Mouse (Mus musculus) liver (tissue): ENCODE results near the gene Arhgef12.

Experiments used
- DNase-seq: peaks from one replicate; pipeline ENCODE4 v3.0.0-alpha.2; 2020; ENCODE audit warnings: mixed read lengths

Gene Arhgef12

DNA sequence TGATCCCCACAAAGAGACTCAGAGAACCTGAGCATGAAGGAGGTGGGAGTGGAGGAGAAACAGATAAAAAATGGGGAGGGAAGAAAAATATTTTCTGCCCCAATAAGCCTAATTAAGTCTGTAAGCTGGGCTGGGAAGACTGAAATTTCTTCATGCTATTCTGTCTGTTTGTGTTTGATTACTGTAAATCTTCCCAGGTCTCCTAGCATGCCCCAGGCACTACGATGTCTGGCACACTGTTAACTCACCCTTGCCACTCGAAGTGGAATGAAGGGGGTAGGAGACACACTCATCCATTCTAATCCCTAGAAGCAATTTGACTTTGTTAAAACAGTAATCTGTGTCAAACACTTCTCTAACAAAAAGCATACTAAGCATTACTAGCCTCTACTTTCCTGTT, 35.3 kb downstream of the Arhgef12 start:
- no peak for DNase-seq

DNA sequence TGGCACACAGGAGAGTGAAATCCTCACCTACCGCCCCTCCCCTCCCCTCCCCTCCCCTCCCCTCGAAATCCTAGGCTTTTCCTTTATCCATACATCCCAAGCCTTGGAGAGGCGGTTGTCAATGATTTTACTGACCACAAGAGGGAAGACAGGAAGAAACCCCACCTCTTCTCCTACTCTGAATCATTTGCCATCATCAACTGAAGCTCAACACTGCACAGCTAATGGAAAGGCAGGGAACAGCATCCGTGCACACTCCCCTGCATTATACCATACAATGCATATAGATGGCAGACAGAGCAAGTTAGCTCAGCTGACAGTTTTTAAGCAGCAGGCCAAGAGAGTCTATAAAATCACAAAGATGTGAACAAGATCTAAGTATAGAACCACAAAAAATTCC, 35.9 kb downstream of the Arhgef12 start:
- DNase-seq = no peak

DNA sequence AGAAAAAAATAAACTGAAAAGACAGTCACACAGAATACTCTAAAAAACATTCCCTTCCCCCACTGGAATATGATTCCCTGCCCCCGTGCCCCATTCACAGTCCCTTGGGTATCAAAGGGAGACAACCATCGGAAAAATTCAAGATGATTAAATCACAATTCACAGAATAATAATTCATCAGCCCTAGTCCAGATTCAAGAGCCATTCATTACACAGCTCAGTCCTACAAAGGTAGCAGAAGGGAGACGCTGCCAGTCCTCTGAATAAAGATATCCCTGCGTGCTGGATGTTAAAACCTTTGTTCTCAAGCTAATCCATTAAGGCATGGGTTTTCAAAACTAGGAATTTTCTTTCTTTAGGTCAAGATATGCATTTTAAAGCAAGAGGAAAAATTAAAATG, 36.5 kb downstream of the Arhgef12 start:
- DNase-seq = no peak

- no peak for DNase-seq
Measured at GRCm38 (mm10) chr9:43070153-43070552, 36.9 kb downstream of the Arhgef12 start.

- DNase-seq = no peak
Measured at GRCm38 (mm10) chr9:43067896-43068295, 39.1 kb downstream of the Arhgef12 start.

DNA sequence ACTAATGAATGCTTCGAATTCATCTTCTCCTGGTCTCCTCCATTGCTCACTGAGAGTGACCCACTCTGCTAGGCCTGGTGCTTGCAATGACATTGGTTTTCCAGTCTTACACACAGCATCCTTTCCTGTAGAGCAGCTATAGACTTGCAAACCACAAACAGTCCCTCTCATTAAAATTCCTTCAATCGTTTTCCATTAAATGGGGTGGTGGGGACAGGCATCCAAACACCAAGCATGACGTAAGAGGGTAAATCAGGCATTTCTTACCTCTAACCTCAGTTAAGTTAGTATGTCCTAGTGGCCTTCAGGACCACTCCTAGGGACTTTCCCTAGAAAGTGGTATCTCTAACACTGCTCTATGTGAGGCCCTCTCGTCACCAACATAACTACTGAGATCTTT, 41.8 kb downstream of the Arhgef12 start:
- DNase-seq = no peak

GRCm38 (mm10) chr9:43061545-43061944, 45.5 kb downstream of the Arhgef12 start:
- DNase-seq = no peak

GRCm38 (mm10) chr9:43050391-43050790, 56.6 kb downstream of the Arhgef12 start:
- no peak for DNase-seq

DNA sequence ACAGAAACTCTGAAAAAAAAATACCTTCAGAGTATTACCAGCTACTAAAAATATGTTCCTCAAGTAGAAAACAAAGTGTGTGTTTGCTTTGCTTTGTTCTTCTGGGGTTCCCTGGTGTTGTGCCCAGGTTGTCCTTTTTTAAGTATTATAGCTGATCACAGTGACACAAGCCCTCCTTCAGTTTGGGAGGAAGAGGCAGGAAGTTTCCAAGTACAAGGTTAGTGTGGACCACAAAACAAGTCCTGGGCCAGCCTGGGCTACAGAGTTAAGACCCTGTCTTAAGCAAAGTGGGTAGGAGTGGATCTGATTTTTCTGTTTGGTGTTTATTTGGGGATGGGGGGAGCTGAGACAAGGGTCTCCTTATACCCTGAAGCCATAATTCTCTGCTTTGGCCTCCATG, 62.6 kb downstream of the Arhgef12 start:
- no peak for DNase-seq

DNA sequence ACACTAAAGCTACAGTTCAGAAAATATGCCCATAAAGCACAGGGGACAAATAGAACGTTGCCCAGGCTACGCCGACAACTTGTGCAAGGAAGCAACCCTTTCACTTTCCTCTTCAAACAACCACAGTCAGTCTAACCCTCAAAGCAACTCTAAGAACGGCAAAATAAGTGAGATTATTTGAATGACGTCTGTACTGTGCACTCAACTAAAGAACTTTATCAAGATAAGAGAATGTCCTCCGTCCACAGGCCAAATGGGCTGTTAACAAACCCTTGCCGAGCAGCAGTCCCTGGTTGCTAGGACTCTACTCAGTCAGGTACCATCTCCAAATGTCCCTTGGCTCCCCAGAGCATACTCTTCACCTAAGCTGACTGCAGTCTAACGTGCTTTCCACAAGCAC, 68.6 kb downstream of the Arhgef12 start:
- DNase-seq = no peak

DNA sequence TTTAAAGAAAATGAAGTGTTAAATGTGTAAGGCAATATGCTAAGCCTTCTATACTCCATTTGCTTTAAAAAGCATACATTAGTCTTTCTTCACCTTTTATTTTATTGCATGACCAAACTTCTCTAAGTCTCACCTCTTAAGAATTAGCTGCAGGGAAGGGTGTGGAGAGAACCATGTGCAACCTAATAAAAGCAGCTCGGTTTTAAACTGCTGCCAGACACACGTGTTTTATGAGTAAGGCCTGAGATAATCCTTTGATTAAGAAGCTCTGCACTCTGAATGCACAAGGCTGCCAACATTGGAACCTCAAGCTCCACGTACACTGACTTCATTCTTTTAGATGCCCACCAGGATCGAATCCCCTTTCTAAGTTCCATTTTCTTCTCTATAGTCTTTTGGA, 71.8 kb downstream of the Arhgef12 start:
- no peak for DNase-seq

DNA sequence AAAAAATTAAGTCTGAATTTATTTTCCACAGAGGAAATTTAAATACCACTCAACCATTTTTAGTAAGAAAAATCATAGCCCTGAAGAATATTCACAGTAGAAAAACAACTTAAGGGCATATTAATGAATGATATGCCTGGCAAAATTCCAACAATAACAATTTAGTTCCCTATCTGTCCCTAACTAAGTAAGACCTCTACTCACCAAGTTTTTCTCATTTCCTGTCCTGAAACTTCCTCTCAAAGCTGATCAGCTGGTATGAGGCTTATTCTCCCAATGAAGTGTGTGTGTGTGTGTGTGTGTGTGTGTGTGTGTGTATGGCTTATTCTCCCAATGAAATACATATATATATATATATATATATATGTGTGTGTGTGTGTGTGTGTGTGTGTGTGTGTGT, 72.8 kb downstream of the Arhgef12 start:
- no peak for DNase-seq

DNA sequence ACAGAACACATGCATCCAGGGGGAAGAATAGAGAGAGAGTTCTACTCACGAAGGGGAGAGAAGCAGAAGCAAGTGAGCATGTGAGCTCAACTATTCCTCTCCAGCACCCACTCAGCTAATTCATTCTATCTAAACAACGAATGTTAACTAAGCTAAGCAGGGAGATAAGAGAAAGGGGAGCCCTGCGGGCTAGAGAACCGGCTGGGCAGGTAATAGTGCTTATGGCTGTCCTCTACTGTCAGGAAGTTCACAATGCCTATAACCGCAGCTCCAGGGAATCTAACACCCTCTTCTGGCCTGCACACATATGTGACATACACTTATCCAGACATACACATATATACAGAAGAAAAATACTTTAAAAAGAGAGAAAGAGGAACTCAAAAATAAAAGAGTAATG, 79.3 kb downstream of the Arhgef12 start:
- DNase-seq = no peak

DNA sequence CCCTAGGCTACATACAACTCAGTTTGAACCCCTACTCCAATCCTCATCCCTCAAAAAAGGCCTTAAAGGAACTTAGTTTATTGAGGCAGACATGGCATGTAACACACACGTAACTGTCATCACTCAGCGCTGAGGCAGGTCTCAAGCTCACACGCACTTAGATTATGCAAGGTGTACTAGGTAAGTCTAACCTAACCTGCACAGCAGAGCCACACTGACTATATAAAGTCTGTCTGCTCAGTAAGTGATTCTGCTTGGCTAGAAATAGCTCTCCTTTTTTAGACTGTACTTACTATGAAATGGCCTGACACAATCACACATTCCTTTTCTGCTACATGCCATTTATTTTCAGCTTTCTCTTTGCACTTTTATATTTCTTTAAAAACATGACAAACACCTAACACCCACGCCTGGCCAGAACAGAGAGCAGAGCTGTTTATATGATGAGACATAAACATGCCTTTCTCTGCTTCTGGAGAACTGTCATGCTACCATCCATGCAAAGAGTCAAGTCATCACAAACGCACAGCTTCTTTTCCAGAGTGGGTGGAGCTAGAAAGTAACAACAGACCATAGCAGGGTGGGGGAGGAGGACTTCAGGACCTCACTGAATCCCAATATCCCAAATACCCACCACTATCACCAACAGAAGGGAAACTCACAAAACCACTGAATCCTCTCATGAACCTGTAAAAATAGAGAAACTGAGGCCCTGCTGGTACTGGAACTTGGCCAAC, 85.4 kb downstream of the Arhgef12 start:
- DNase-seq = no peak

- no peak for DNase-seq
Measured at GRCm38 (mm10) chr9:43019656-43020055, 87.4 kb downstream of the Arhgef12 start.

DNA sequence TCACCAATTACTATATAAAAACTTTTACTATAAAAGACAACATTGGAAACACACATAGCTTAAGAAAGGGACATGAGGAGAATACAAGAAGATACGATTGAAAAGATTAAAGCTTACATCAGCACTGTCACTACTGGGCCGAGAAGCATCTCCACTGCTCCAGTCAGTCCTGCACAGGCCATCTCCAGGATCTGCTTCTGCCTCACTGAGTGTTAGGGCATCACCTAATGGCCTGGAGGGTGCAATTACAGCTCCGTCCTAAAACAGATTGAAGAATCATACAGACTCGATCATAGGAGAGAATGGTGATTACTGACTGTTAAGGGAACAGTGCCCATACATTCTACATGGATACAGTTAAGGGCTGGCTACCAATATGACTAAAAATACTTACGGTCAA, 91.3 kb downstream of the Arhgef12 start:
- DNase-seq = no peak

DNA sequence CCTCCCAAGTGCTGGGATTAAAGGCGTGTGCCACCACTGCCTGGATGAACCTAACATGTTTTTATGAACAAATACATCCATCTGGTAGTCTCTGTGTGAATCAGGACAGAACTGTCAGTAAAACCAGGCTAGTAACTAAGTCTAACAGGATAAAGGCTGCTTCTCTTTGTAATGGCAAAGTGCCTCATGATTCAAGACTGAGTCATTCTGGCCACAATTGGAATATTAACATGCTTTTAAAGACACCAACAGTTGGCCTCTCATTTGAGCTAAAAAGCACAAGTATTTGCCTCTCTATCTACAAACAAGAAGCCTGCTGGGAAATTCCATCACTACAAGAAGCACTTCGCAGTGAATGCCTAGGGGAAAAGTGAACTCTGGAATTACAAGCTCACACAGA, 91.7 kb downstream of the Arhgef12 start:
- DNase-seq = no peak

DNA sequence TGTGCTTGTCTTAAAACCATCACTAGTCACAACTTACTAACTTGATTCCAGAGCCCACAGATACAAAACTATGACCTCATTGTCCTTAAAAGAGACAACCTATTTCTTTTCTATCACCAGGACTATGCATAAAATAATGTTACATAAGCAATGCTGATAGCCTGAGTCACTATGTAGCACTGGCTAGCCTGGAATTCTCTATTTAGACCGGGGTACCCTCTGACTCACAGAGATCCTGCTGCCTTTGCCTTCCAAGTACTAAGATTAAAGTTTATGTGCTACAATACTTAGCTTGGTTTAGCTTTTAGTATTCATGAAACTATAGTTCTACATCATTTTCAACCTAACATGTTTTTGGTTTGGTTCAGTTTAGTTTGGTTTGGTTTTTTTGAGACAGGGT, 92.2 kb downstream of the Arhgef12 start:
- no peak for DNase-seq

- no peak for DNase-seq
Measured at GRCm38 (mm10) chr9:43012541-43012940, 94.5 kb downstream of the Arhgef12 start.

DNA sequence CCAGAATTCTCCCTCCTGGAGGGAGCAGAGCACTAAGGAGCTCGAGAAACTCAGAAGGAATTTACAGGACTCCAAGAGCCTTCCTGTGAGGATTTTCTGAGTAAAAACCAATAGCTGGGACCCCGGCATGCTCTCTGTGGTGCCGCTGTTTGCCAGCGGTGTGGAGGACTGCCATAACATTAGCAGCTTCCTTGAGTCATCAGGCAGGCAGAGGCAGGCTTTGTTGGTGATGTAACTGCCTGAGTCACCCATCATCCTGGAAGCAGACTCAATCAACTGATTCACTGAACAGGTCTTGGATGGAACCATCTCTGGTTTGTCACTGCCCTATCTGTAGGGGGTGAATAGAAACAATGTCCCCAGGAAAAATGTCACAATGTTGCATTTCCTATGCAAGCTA, 96.0 kb downstream of the Arhgef12 start:
- no peak for DNase-seq

- no peak for DNase-seq
Measured at GRCm38 (mm10) chr9:43003881-43004280, 103.2 kb downstream of the Arhgef12 start.

- no peak for DNase-seq
Measured at GRCm38 (mm10) chr9:43003017-43003416, 104.0 kb downstream of the Arhgef12 start.

GRCm38 (mm10) chr9:43000595-43001250, 106.3 kb downstream of the Arhgef12 start:
- DNase-seq = no peak

DNA sequence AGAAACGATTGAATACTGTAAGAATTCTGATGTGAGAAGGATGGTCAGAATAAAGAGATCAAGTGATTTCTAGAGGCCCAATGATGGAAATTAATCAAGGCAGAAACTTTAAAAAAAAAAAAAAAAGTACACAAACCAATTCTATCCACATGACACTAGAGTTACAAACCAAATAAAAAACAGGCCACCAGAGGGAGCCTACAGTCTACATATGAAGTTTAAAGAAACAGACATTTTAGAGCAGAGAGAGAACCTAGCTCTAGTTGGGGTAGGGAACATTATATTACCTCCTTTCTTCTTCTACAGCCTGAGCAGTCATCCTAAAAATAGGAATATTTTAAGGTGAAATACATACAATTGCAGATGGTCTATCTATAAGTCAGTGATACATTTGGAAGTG, 107.0 kb downstream of the Arhgef12 start:
- no peak for DNase-seq

- no peak for DNase-seq
Measured at GRCm38 (mm10) chr9:42997526-42997925, 109.5 kb downstream of the Arhgef12 start.
